ENCODE assay signal across 11 mouse cellular contexts in genomic region chr6:4483937-4484601, GRCm38 (mm10). TPM values are rescaled to one million over a fixed set of nuclear protein-coding genes. Genes with fewer than 3 reads are reported as not detected.
DNase-seq lines count a peak whose midpoint lies in the region; ATAC-seq and TF ChIP-seq lines count a peak whose summit lies in the region.
"Had no signal": no experiment of that assay in that cellular context is flagged by ENCODE, and none has a peak within 500 bp of the region (broad histone marks: within the 10 kb centered on the region; RNA-seq: fewer than 3 reads in every experiment).

No protein-coding gene starts in this region.

- no peak for TF ChIP-seq CTCF in heart, postnatal 0 days (IDR thresholded peaks at IDR 0.05; ENCODE audit: low read depth)
- no peak for TF ChIP-seq CTCF in hindbrain, postnatal 0 days (IDR thresholded peaks at IDR 0.05; ENCODE audit: low read depth)

- peak; percentile 70 for ATAC-seq in embryonic facial prominence, embryonic 13.5 days (ENCODE audit: insufficient number of reproducible peaks, insufficient read depth, low FRiP score, low TSS enrichment, low read depth)
- ATAC-seq in heart, postnatal 0 days (ENCODE audit: insufficient read depth, low read depth) = peak; percentile 41; the same call in 1 of the 2 replicates
- ATAC-seq in neural tube, embryonic 15.5 days (ENCODE audit: low FRiP score) = no peak
- ATAC-seq in hindbrain, postnatal 0 days = no peak

- DNase-seq in kidney, postnatal 10 days = peak; percentile 9
- no peak for DNase-seq in kidney, adult 9 months
- DNase-seq in heart, postnatal 0 days (ENCODE audit: low spot score) = peak; percentile 62
- DNase-seq in cerebellum, postnatal 14 days = no peak
- no peak for DNase-seq in frontal cortex, postnatal 36 days (ENCODE audit: low spot score in 2 of 2)
- DNase-seq in hindbrain, postnatal 0 days (ENCODE audit: low spot score) = no peak
- DNase-seq: adrenal gland, postnatal 36 days; kidney, adult 11 months had no signal

- WGBS in embryonic facial prominence, embryonic 13.5 days = 17% methylated on average over 7 of the region's 7 CpGs
- WGBS in heart, postnatal 0 days = 39% methylated on average over 7 of the region's 7 CpGs
- 68% methylated on average over 7 of the region's 7 CpGs for WGBS in neural tube, embryonic 15.5 days
- 63% methylated on average over 7 of the region's 7 CpGs for WGBS in hindbrain, postnatal 0 days

- H3K4me3 ChIP-seq in embryonic facial prominence, embryonic 13.5 days = no peak overlapping the region
- no peak overlapping the region for H3K4me3 ChIP-seq in heart, postnatal 0 days (ENCODE audit: low read depth, low read length)
- H3K4me3 ChIP-seq in neural tube, embryonic 15.5 days (replicated peaks) = no peak overlapping the region
- H3K4me3 ChIP-seq in hindbrain, postnatal 0 days (ENCODE audit: low read length) = no peak overlapping the region
- H3K4me3 ChIP-seq: liver, embryonic 15.5 days had no signal

- peaks cover 48% of the 10 kb centered on the region for H3K4me1 ChIP-seq in embryonic facial prominence, embryonic 13.5 days
- H3K4me1 ChIP-seq in heart, postnatal 0 days (ENCODE audit: control insufficient read depth, insufficient read depth) = peaks cover 7% of the 10 kb centered on the region; the same call in 1 of the 2 replicates
- peaks cover under 1% of the 10 kb centered on the region; the same call in 1 of the 2 replicates for H3K4me1 ChIP-seq in neural tube, embryonic 15.5 days
- no peaks in the 10 kb centered on the region for H3K4me1 ChIP-seq in hindbrain, postnatal 0 days (ENCODE audit: insufficient read depth, low read length)
- H3K4me1 ChIP-seq: liver, embryonic 15.5 days had no signal

- no peaks in the 10 kb centered on the region for H3K27me3 ChIP-seq in embryonic facial prominence, embryonic 13.5 days
- H3K27me3 ChIP-seq in heart, postnatal 0 days (ENCODE audit: control insufficient read depth, insufficient read depth, low read length) = no peaks in the 10 kb centered on the region
- no peaks in the 10 kb centered on the region for H3K27me3 ChIP-seq in neural tube, embryonic 15.5 days (replicated peaks)
- no peaks in the 10 kb centered on the region for H3K27me3 ChIP-seq in hindbrain, postnatal 0 days (ENCODE audit: insufficient read depth, low read length)
- H3K27me3 ChIP-seq: liver, embryonic 15.5 days had no signal

- H3K36me3 ChIP-seq in embryonic facial prominence, embryonic 13.5 days = no peaks in the 10 kb centered on the region
- H3K36me3 ChIP-seq in heart, postnatal 0 days (replicated peaks; ENCODE audit: control insufficient read depth, insufficient read depth, low read length) = no peaks in the 10 kb centered on the region
- no peaks in the 10 kb centered on the region for H3K36me3 ChIP-seq in neural tube, embryonic 15.5 days
- no peaks in the 10 kb centered on the region for H3K36me3 ChIP-seq in hindbrain, postnatal 0 days (ENCODE audit: insufficient read depth, low read length)
- H3K36me3 ChIP-seq: liver, embryonic 15.5 days had no signal

- no peaks in the 10 kb centered on the region for H3K9me3 ChIP-seq in embryonic facial prominence, embryonic 13.5 days
- no peaks in the 10 kb centered on the region for H3K9me3 ChIP-seq in heart, postnatal 0 days (replicated peaks; ENCODE audit: control insufficient read depth, low read length)
- H3K9me3 ChIP-seq in neural tube, embryonic 15.5 days (replicated peaks) = no peaks in the 10 kb centered on the region
- H3K9me3 ChIP-seq in hindbrain, postnatal 0 days (ENCODE audit: low read length) = no peaks in the 10 kb centered on the region
- H3K9me3 ChIP-seq: liver, embryonic 15.5 days had no signal

- H3K9ac ChIP-seq in embryonic facial prominence, embryonic 13.5 days = no peak overlapping the region
- H3K9ac ChIP-seq in heart, postnatal 0 days (replicated peaks; ENCODE audit: low read depth, low read length) = no peak overlapping the region
- no peak overlapping the region for H3K9ac ChIP-seq in neural tube, embryonic 15.5 days (replicated peaks)
- H3K9ac ChIP-seq in hindbrain, postnatal 0 days (replicated peaks; ENCODE audit: low read length) = no peak overlapping the region
- H3K9ac ChIP-seq: liver, embryonic 15.5 days had no signal

- no peak for TF ChIP-seq EP300 in heart, postnatal 0 days (IDR thresholded peaks at IDR 0.05; ENCODE audit: low read depth)

- H3K4me2 ChIP-seq in embryonic facial prominence, embryonic 13.5 days = peak overlapping the region; percentile 42
- H3K4me2 ChIP-seq in heart, postnatal 0 days (ENCODE audit: low read depth, low read length) = peak overlapping the region; percentile 25; the same call in 1 of the 2 replicates
- H3K4me2 ChIP-seq in neural tube, embryonic 15.5 days = no peak overlapping the region
- no peak overlapping the region for H3K4me2 ChIP-seq in hindbrain, postnatal 0 days (ENCODE audit: low read depth, low read length)
- H3K4me2 ChIP-seq: liver, embryonic 15.5 days had no signal

- peak overlapping the region; percentile 88 for H3K27ac ChIP-seq in embryonic facial prominence, embryonic 13.5 days
- H3K27ac ChIP-seq in heart, postnatal 0 days (ENCODE audit: low read depth) = peak overlapping the region; percentile 55; the same call in 1 of the 2 replicates
- H3K27ac ChIP-seq in neural tube, embryonic 15.5 days (replicated peaks) = 0 out of 2 replicates have a peak overlapping the region, but pooled peaks have one; percentile 3
- H3K27ac ChIP-seq in hindbrain, postnatal 0 days = no peak overlapping the region
- H3K27ac ChIP-seq: liver, embryonic 15.5 days had no signal

RNA-seq across cellular contexts. Expression of gene Col1a2, which starts 20.5 kb away (rescaled TPM):
- polyA plus RNA-seq in embryonic facial prominence, embryonic 13.5 days (2015; fragmentation: Nextera tagmentation; extraction: Ambion mirVana) = 820 and 892 TPM in 2 replicates
- total RNA-seq in heart, postnatal 0 days (2014; rRNA removed; ENCODE audit: low replicate concordance) = 357 and 430 TPM in 2 replicates
- polyA plus RNA-seq in heart, postnatal 0 days (2015; fragmentation: Nextera tagmentation; extraction: Ambion mirVana) = 197 and 212 TPM in 2 replicates
- 239 and 261 TPM in 2 replicates for polyA plus RNA-seq in neural tube, embryonic 15.5 days (2015; fragmentation: Nextera tagmentation; extraction: Ambion mirVana)
- total RNA-seq in hindbrain, postnatal 0 days (2014; rRNA removed) = 104 and 127 TPM in 2 replicates
- 66.9 and 83.8 TPM in 2 replicates for polyA plus RNA-seq in hindbrain, postnatal 0 days (2015; fragmentation: Nextera tagmentation; extraction: Ambion mirVana)

Comparison
In these comparisons a context has a peak if more than half of its experiments do, and no peak if none do; other contexts are left out.
1. DNase-seq: peak in kidney, postnatal 10 days (single experiment) and heart, postnatal 0 days (single experiment); none in kidney, adult 9 months (single experiment), cerebellum, postnatal 14 days (0 of 2), frontal cortex, postnatal 36 days (0 of 2) and hindbrain, postnatal 0 days (single experiment).
2. ATAC-seq: peak in embryonic facial prominence, embryonic 13.5 days (single experiment) and heart, postnatal 0 days (single experiment); none in neural tube, embryonic 15.5 days (single experiment) and hindbrain, postnatal 0 days (single experiment).
3. H3K4me2 ChIP-seq: peak in embryonic facial prominence, embryonic 13.5 days (single experiment) and heart, postnatal 0 days (single experiment); none in neural tube, embryonic 15.5 days (single experiment) and hindbrain, postnatal 0 days (single experiment).